Mouse (Mus musculus) kidney, postnatal 10 days (tissue): ENCODE measurements around the gene Gal3st2.
"Not testable (repeated sequence)": the region's sequence is repeated elsewhere in the genome, so short reads cannot be mapped to it uniquely, and the experiment has no call there.

Source experiments
- DNase-seq: peaks from one replicate; pipeline ENCODE4 v3.0.0; 2021; ENCODE audit warnings: mixed read lengths

Gal3st2 gene

GRCm38 (mm10) chr1:93861048-93861447 lies at the start of gene Gal3st2:
Gene Gal3st2 (plus strand): TSS chr1:93861306.
- not testable (repeated sequence) for DNase-seq

- no peak for DNase-seq
Measured at GRCm38 (mm10) chr1:93811495-93812039, 49.5 kb upstream of the Gal3st2 start.

- DNase-seq: no peak
Measured at GRCm38 (mm10) chr1:93817823-93818532, 43.1 kb upstream of the Gal3st2 start.

- no peak for DNase-seq
Measured at GRCm38 (mm10) chr1:93818722-93819121, 42.4 kb upstream of the Gal3st2 start.

GRCm38 (mm10) chr1:93823796-93824495 lies 37.2 kb upstream of the Gal3st2 start:
- DNase-seq: no peak

GRCm38 (mm10) chr1:93824609-93825008 lies 36.5 kb upstream of the Gal3st2 start, which contains the start of gene D2hgdh:
Gene D2hgdh (plus strand): TSS chr1:93824909.
- DNase-seq: no peak

GRCm38 (mm10) chr1:93825105-93825674 lies 35.9 kb upstream of the Gal3st2 start:
- peak; percentile 95 for DNase-seq

GRCm38 (mm10) chr1:93825771-93826539 lies 35.2 kb upstream of the Gal3st2 start:
- DNase-seq: peak; percentile 39

GRCm38 (mm10) chr1:93826540-93826835 lies 34.6 kb upstream of the Gal3st2 start:
- no peak for DNase-seq

- not testable (repeated sequence) for DNase-seq
Measured at GRCm38 (mm10) chr1:93832754-93833360, 28.2 kb upstream of the Gal3st2 start.

GRCm38 (mm10) chr1:93834671-93835150 lies 26.4 kb upstream of the Gal3st2 start:
- DNase-seq: no peak

GRCm38 (mm10) chr1:93835211-93835610 lies 25.9 kb upstream of the Gal3st2 start:
- DNase-seq: no peak

- no peak for DNase-seq
Measured at GRCm38 (mm10) chr1:93835876-93836531, 25.1 kb upstream of the Gal3st2 start.

GRCm38 (mm10) chr1:93836532-93836913 lies 24.6 kb upstream of the Gal3st2 start:
- no peak for DNase-seq

GRCm38 (mm10) chr1:93837335-93837734 lies 23.8 kb upstream of the Gal3st2 start:
- no peak for DNase-seq

GRCm38 (mm10) chr1:93838569-93838968 lies 22.5 kb upstream of the Gal3st2 start:
- not testable (repeated sequence) for DNase-seq

GRCm38 (mm10) chr1:93845766-93846366 lies 15.2 kb upstream of the Gal3st2 start:
- DNase-seq: not testable (repeated sequence)

GRCm38 (mm10) chr1:93855790-93856189 lies 5.3 kb upstream of the Gal3st2 start:
- not testable (repeated sequence) for DNase-seq

GRCm38 (mm10) chr1:93857370-93857769 lies 3.7 kb upstream of the Gal3st2 start:
- DNase-seq: peak; percentile 3

GRCm38 (mm10) chr1:93857991-93858390 lies 3.1 kb upstream of the Gal3st2 start:
- peak; percentile 16 for DNase-seq

- DNase-seq: no peak
Measured at GRCm38 (mm10) chr1:93859619-93860018, 1.5 kb upstream of the Gal3st2 start.
